Mouse (Mus musculus) lung, embryonic 15.5 days (tissue): ENCODE measurements around the gene Cfap36. TPM values are rescaled to one million over a fixed set of nuclear protein-coding genes. Genes with fewer than 3 reads are reported as not detected.

Source experiments
- ATAC-seq: fragments of 200-750 bp; cut with Nextera tagmentation; 2 replicates; pipeline ENCODE4 v1.8.0; 2017; ENCODE audit warnings: moderate number of reproducible peaks, borderline replicate concordance; ENCODE audit not compliant: low FRiP score, low TSS enrichment; ENCODE audit errors: extremely low read depth
- H3K27ac ChIP-seq: fragments of 300-500 bp; sonication (generic); 2 replicates; pipeline ENCODE4 v1.5.1; 2015; ENCODE audit warnings: moderate library complexity, mild to moderate bottlenecking, inconsistent platforms
- H3K27me3 ChIP-seq: fragments of 300-500 bp; sonication (generic); 2 replicates; pipeline ENCODE4 v1.6.1; 2015; ENCODE audit warnings: inconsistent platforms
- H3K36me3 ChIP-seq: fragments of 300-500 bp; sonication (generic); 2 replicates; pipeline ENCODE4 v1.6.1; 2015; ENCODE audit warnings: inconsistent platforms
- H3K4me1 ChIP-seq: fragments of 300-500 bp; sonication (generic); 2 replicates; pipeline ENCODE4 v1.6.1; 2015; ENCODE audit warnings: inconsistent platforms
- H3K4me2 ChIP-seq: fragments of 300-500 bp; sonication (generic); 2 replicates; pipeline ENCODE4 v1.6.1; 2015; ENCODE audit warnings: inconsistent platforms, mild to moderate bottlenecking, moderate library complexity
- H3K4me3 ChIP-seq: fragments of 300-500 bp; sonication (generic); 2 replicates; pipeline ENCODE4 v1.5.1; 2015; ENCODE audit warnings: mild to moderate bottlenecking, inconsistent platforms
- H3K9ac ChIP-seq: fragments of 300-500 bp; sonication (generic); 2 replicates; pipeline ENCODE4 v1.6.1; 2015; ENCODE audit warnings: inconsistent platforms
- H3K9me3 ChIP-seq: fragments of 300-500 bp; sonication (generic); 2 replicates; pipeline ENCODE4 v1.6.1; 2016; ENCODE audit warnings: inconsistent platforms
- WGBS: fragments of 180-500 bp; shearing (Covaris S2); methylation state at CpG from one replicate; pipeline ENCODE4 v1.1.7; 2015; 5-methylcytosine and 5-hydroxymethylcytosine counted together
- polyA plus RNA-seq: library from polyadenylated mRNA; unstranded; fragments of >200 nt; fragmentation: Nextera tagmentation; extraction: Ambion mirVana; gene quantifications from 2 replicates; pipeline ENCODE4 v1.2.1, GENCODE M21; 2015

The Cfap36 gene
- polyA plus RNA-seq, 1 experiment from 2014 or later, result 60.1 TPM

DNA sequence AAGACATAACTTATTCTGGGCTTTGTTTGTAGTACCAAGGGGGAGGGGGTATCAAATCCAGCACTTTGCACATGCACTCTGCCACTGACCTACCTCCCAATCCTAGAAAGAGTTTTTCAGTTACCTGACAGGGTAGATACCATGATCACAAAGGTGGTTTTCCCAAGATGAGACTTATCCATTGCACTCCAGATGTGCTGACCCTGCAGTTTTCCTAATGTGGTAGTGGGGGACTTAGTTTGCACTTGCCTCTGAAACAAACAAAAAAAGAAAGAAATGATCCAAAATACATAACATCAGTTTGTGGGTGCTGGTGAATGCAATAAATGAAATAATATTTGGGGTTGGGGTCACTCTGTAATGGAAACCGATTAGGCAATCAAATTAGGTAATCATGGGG lies 67.9 kb downstream of the Cfap36 start:
- no peaks in the 10 kb centered on the region for H3K27me3 ChIP-seq
- no peak overlapping the region for H3K4me3 ChIP-seq
- H3K4me1 ChIP-seq, result no peaks in the 10 kb centered on the region
- no peak for ATAC-seq
- no peak overlapping the region for H3K27ac ChIP-seq
- H3K9ac ChIP-seq, result no peak overlapping the region
- no peak overlapping the region for H3K4me2 ChIP-seq
- WGBS, result 86% methylated on average over 1 of the region's 1 CpGs
- no peaks in the 10 kb centered on the region for H3K9me3 ChIP-seq
- peaks cover 18% of the 10 kb centered on the region for H3K36me3 ChIP-seq

DNA sequence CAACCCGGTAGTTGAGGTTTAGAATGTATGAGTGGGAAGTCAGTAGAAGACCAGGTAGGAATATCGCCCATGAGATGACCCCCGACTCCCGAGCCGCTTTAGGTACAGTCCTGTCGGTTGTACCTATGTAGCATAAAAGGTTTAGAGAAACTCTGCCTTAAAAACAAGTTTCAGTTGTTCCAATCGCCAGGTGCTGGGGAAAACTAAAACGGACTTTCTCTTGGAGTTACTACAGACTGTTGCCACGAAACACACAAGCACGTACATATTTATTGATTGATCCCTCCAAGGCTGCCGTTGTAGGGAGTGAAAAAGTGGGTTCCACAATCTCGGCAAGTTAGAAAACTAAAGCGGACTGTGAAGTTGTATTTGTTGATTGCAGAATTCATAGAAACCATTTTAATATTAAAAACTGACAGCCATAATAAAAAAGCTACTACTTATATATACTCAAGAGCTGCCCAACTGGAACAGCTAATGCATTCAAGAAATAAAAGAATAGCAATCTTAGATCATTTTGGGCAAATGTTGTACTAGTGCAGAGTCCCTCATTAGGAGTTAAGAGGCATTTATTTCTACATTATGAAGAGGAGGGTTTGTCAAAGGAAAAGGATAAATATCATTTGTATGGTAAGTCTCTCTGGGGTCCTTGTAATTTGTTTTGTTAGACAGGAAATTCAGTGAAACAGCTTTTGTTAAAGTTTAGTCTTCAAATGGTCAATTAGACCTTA lies 73.3 kb downstream of the Cfap36 start:
- Histone ChIP-seq H3K4me1 (peaks cover 7% of the 10 kb centered on the region), H3K4me2 (peak overlapping the region; percentile 65), H3K27me3 (no peaks in the 10 kb centered on the region), H3K36me3 (0 out of 2 replicates have a peak, but pooled peaks cover 1% of the 10 kb centered on the region), H3K27ac (peak overlapping the region; percentile 96), H3K4me3 (peak overlapping the region; percentile 98), H3K9ac (peak overlapping the region; percentile 98), H3K9me3 (no peaks in the 10 kb centered on the region)
- WGBS, result 2% methylated on average over 13 of the region's 13 CpGs
- no peak for ATAC-seq

DNA sequence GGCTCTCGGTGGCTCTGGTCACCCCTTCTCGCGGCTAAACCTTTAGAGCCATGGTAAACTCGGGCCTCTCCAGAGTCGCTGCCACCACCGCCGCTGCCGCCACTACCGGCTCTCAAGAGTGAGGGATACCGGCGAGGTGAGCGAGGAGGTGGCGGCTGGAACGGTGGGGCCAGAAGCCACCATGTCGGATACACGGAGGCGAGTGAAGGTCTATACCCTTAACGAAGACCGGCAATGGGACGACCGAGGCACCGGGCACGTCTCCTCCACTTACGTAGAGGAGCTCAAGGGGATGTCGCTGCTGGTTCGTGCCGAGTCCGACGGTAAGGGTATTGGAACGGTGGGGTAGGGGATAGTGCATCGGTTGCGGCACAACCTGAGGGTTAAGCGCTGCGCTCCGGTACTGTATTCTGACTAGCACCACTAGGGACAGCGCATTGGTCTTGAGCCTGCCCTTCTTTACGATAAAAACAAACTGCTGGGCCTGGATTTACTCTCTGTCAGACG lies 74.0 kb downstream of the Cfap36 start:
- Histone ChIP-seq H3K4me2 (peak overlapping the region; percentile 65), H3K27ac (peak overlapping the region; percentile 96), H3K36me3 (no peaks in the 10 kb centered on the region), H3K9me3 (no peaks in the 10 kb centered on the region), H3K4me3 (peak overlapping the region; percentile 98), H3K4me1 (peaks cover 7% of the 10 kb centered on the region), H3K9ac (peak overlapping the region; percentile 98), H3K27me3 (no peaks in the 10 kb centered on the region)
- under 1% methylated on average over 38 of the region's 38 CpGs for WGBS
- peak; percentile 75 for ATAC-seq

DNA sequence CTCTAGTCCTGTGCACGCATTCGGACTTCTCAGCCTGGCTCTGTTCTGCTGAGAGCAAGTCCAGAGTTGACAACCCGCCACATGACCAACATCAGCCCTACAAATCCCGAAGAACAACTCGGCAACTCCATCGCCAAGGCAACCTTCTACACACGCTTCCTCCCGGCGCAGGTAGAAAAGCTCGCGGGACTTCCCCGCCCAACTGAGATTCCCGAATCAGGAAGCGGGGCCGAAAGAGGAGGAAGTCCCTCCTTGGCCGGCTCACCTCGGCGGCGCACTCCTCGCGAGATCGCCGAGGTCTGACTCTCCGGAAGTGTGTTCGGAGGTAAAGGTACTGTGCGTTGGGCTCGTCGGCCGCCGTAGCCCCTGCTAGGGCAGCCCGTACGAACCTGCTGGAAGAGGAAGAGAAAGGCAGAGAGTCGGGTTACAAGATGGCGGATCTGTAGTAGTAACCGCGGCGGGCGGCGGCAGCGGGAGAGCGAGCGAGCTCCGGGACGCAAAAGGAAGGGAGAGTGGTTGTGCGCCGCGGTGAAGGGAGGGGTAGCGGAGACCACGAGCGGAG lies 74.6 kb downstream of the Cfap36 start, which contains the start of gene Ppp4r3b:
Gene Ppp4r3b, plus strand, starts transcription at position 328 of the 562 bp plus-strand sequence.
- peaks cover 7% of the 10 kb centered on the region for H3K4me1 ChIP-seq
- peak within 1 kb of the TSS; percentile 81 for H3K4me2 ChIP-seq
- peak within 1 kb of the TSS; percentile 96 for H3K27ac ChIP-seq
- no peaks in the 10 kb centered on the region for H3K36me3 ChIP-seq
- no peaks in the 10 kb centered on the region for H3K9me3 ChIP-seq
- H3K27me3 ChIP-seq, result no peaks in the 10 kb centered on the region
- ATAC-seq, result peak; percentile 97
- H3K9ac ChIP-seq, result peak within 1 kb of the TSS; percentile 98
- peak within 1 kb of the TSS; percentile 98 for H3K4me3 ChIP-seq
- WGBS, result 1% methylated on average over 50 of the region's 50 CpGs

DNA sequence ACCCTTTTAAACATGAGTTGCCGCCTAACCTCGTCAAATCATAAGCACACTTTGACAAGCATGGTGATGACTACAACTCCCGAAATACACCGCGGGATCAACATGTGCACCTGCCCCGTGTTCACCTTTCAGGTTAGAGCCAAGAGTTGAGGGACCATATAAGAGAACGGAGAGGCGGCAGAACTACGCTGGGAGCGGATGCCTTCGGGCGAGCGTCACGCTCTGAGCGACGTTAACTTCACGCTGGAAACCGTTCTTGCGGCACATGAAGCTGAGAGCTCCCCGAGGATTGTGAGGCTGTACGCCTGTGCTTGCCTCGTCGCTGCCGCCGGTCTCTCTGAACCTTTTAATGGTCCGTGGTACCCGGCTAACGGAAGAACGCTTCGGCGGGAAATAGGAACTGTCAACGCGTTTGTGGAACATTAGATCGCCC lies 75.2 kb downstream of the Cfap36 start:
- under 1% methylated on average over 34 of the region's 34 CpGs for WGBS
- Histone ChIP-seq H3K9me3 (no peaks in the 10 kb centered on the region), H3K27me3 (no peaks in the 10 kb centered on the region), H3K4me3 (peak overlapping the region; percentile 98), H3K4me2 (peak overlapping the region; percentile 81), H3K9ac (peak overlapping the region; percentile 58), H3K27ac (peak overlapping the region; percentile 96), H3K4me1 (peaks cover 7% of the 10 kb centered on the region), H3K36me3 (no peaks in the 10 kb centered on the region)
- ATAC-seq, result peak; percentile 24

Other genes with a start within 250 kb of the Cfap36 start
- 35.8 and 41.1 TPM in 2 replicates for gene Pnpt1, start 116.7 kb downstream of the Cfap36 start, polyA plus RNA-seq
- gene Ppp4r3b, start 74.5 kb downstream of the Cfap36 start, polyA plus RNA-seq, result 78.2 and 83.4 TPM in 2 replicates
- gene Ccdc88a, start 126.2 kb upstream of the Cfap36 start, polyA plus RNA-seq, result 33.7 and 33.8 TPM in 2 replicates